Mouse (Mus musculus): Measurements from ENCODE around the gene Trappc2l. TPM values are rescaled to one million over a fixed set of nuclear protein-coding genes. Genes with fewer than 3 reads are reported as not detected.

The Trappc2l gene
- polyA plus RNA-seq, 1 experiment from 2014 or later = 41.4 TPM

DNA sequence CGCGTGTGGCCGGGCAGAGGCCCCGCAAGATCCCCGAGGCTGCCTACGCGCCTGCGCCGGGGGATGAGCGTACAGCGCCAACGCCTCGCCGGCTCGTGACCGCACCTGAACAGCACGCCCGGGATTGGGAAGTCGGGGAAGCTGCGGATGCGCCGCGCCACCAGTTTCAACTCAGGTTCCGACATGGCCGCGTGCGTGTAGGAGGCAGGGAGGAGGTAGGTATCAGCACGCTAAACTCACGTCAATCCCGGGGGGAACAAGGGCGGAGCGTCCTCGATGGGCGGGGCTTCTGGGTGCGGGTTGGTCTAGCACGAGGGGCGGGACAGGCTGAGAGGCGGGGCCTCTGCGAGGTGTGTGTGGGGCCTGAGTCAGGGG is 34.8 kb upstream of the Trappc2l start, which contains the start of gene Aprt:
Gene Aprt (minus strand): TSS at position 262 of the 375 bp plus-strand sequence.
- Histone ChIP-seq H3K4me3 (replicated peaks; ENCODE audit: low read length) (peak within 1 kb of the TSS; percentile 70), H3K9me3 (replicated peaks; ENCODE audit: control insufficient read depth, low read length) (no peaks in the 10 kb centered on the region), H3K4me2 (ENCODE audit: low read depth, low read length) (peak within 1 kb of the TSS; percentile 91), H3K27ac (ENCODE audit: low read length) (peak within 1 kb of the TSS; percentile 82), H3K36me3 (ENCODE audit: control insufficient read depth, insufficient read depth, low read length) (peaks cover 12% of the 10 kb centered on the region), H3K27me3 (ENCODE audit: control insufficient read depth, insufficient read depth, low read length) (no peaks in the 10 kb centered on the region), H3K9ac (ENCODE audit: low read length) (peak within 1 kb of the TSS; percentile 88), H3K4me1 (ENCODE audit: control insufficient read depth, insufficient read depth, low read length) (peaks cover 34% of the 10 kb centered on the region)
- peak; percentile 93 for ATAC-seq (ENCODE audit: insufficient read depth, low FRiP score)
- WGBS = under 1% methylated on average over 39 of the region's 39 CpGs

DNA sequence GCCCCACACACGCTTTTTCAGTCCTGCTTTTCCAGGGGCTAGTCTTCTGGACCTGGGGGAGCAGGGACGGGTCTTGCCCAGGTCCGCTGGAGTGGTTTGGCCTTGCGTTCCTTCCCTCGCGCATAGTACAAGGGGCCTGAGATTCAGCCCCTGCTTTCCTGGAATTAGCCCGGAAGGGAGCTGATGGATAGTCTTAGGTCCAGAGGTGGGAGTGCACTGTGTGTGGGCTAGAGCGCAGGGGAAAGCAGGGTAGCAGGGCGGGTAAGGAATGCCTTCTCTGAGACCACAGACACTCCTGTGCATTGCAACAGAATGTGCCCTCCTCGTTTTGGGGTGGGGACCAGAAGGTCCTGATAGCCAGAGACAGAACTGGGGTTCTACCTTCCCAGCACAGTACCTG is 34.3 kb upstream of the Trappc2l start:
- Histone ChIP-seq H3K27me3 (ENCODE audit: control insufficient read depth, insufficient read depth, low read length) (no peaks in the 10 kb centered on the region), H3K4me1 (ENCODE audit: control insufficient read depth, insufficient read depth, low read length) (peaks cover 34% of the 10 kb centered on the region), H3K4me2 (ENCODE audit: low read depth, low read length) (peak overlapping the region; percentile 91), H3K9me3 (replicated peaks; ENCODE audit: control insufficient read depth, low read length) (no peaks in the 10 kb centered on the region), H3K9ac (ENCODE audit: low read length) (peak overlapping the region; percentile 62), H3K27ac (ENCODE audit: low read length) (no peak overlapping the region; the same call in 1 of the 2 replicates), H3K36me3 (ENCODE audit: control insufficient read depth, insufficient read depth, low read length) (peaks cover 7% of the 10 kb centered on the region; the same call in 1 of the 2 replicates), H3K4me3 (replicated peaks; ENCODE audit: low read length) (peak overlapping the region; percentile 70)
- 19% methylated on average over 10 of the region's 10 CpGs for WGBS
- no peak for ATAC-seq (ENCODE audit: insufficient read depth, low FRiP score)

DNA sequence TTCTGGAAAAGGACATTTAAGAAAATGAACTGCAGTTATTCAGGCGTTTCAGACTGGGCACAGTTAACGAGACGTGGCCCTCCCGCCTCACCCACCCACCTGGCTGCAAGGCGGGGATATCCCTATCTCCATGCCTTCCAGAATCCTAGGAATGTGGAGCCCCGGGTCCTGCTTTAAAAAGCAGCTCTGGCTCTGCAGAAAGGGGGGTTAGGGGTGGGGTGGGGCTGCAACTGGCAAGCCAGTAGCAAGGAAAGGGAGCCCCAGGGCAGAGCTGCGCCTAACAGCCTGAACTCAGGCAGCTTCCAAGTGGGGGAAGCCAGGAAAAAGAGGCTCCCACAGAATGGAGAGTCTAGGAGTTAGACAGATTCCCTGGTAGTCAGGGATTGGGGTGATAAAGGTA is 32.2 kb upstream of the Trappc2l start:
- H3K27me3 ChIP-seq (ENCODE audit: control insufficient read depth, insufficient read depth, low read length) = no peaks in the 10 kb centered on the region
- no peaks in the 10 kb centered on the region for H3K36me3 ChIP-seq (ENCODE audit: control insufficient read depth, insufficient read depth, low read length)
- no peak overlapping the region for H3K27ac ChIP-seq (ENCODE audit: low read length)
- WGBS = 41% methylated on average over 7 of the region's 7 CpGs
- H3K4me1 ChIP-seq (ENCODE audit: control insufficient read depth, insufficient read depth, low read length) = peaks cover 34% of the 10 kb centered on the region
- peak overlapping the region; percentile 35 for H3K9ac ChIP-seq (ENCODE audit: low read length)
- H3K9me3 ChIP-seq (replicated peaks; ENCODE audit: control insufficient read depth, low read length) = no peaks in the 10 kb centered on the region
- H3K4me3 ChIP-seq (replicated peaks; ENCODE audit: low read length) = no peak overlapping the region
- H3K4me2 ChIP-seq (ENCODE audit: low read depth, low read length) = no peak overlapping the region
- no peak for ATAC-seq (ENCODE audit: insufficient read depth, low FRiP score)

DNA sequence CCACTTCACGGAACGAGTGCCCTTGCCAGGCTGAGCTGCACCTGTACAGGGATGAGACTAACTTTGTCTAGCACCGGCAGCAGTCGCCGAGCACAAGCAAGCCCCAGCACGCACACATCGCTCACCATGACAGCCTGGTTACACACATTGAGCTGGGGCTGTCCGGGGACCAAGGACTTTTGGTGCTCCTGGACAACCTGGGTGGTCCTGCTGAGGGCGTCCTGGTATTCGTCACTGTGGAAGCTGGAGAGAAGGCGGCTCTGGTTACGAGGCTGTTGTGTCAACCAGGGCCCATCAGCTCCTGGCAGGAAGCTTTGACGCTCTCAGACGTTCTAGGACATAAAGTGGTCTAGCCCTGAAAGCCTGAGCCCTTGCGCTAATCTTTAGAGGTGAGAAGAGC is 30.5 kb upstream of the Trappc2l start:
- 36% methylated on average over 15 of the region's 15 CpGs for WGBS
- Histone ChIP-seq H3K27ac (ENCODE audit: low read length) (no peak overlapping the region), H3K9me3 (replicated peaks; ENCODE audit: control insufficient read depth, low read length) (no peaks in the 10 kb centered on the region), H3K27me3 (ENCODE audit: control insufficient read depth, insufficient read depth, low read length) (no peaks in the 10 kb centered on the region), H3K4me3 (replicated peaks; ENCODE audit: low read length) (no peak overlapping the region), H3K4me1 (ENCODE audit: control insufficient read depth, insufficient read depth, low read length) (peaks cover 19% of the 10 kb centered on the region), H3K9ac (ENCODE audit: low read length) (no peak overlapping the region), H3K36me3 (ENCODE audit: control insufficient read depth, insufficient read depth, low read length) (no peaks in the 10 kb centered on the region), H3K4me2 (ENCODE audit: low read depth, low read length) (no peak overlapping the region)
- no peak for ATAC-seq (ENCODE audit: insufficient read depth, low FRiP score)

DNA sequence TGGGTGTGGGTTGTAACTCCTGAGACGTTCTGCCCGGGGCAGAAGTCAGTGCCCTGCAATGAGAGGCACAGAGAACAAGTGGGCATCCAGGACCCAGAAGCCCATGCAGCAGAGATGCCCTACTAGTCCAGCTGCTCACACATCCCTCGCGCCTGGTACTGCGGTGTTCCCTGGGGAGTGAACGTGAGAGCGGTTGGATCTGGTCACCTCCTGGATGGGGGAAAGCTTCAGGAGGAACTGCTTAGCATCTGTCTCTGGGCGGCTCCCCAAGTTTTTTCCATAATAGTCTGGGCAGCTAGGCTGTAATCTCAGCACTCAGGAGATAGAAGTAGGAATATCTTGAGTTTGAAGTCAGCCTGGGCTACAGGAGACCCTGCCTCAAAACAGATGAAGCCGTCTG is 26.5 kb upstream of the Trappc2l start:
- Histone ChIP-seq H3K27me3 (ENCODE audit: control insufficient read depth, insufficient read depth, low read length) (no peaks in the 10 kb centered on the region), H3K27ac (ENCODE audit: low read length) (peak overlapping the region; percentile 45; the same call in 1 of the 2 replicates), H3K4me1 (ENCODE audit: control insufficient read depth, insufficient read depth, low read length) (peaks cover under 1% of the 10 kb centered on the region; the same call in 1 of the 2 replicates), H3K9ac (ENCODE audit: low read length) (peak overlapping the region; percentile 33; the same call in 1 of the 2 replicates), H3K9me3 (replicated peaks; ENCODE audit: control insufficient read depth, low read length) (no peaks in the 10 kb centered on the region), H3K4me2 (ENCODE audit: low read depth, low read length) (no peak overlapping the region), H3K4me3 (replicated peaks; ENCODE audit: low read length) (no peak overlapping the region), H3K36me3 (ENCODE audit: control insufficient read depth, insufficient read depth, low read length) (no peaks in the 10 kb centered on the region)
- 80% methylated on average over 9 of the region's 9 CpGs for WGBS
- ATAC-seq (ENCODE audit: insufficient read depth, low FRiP score) = no peak

DNA sequence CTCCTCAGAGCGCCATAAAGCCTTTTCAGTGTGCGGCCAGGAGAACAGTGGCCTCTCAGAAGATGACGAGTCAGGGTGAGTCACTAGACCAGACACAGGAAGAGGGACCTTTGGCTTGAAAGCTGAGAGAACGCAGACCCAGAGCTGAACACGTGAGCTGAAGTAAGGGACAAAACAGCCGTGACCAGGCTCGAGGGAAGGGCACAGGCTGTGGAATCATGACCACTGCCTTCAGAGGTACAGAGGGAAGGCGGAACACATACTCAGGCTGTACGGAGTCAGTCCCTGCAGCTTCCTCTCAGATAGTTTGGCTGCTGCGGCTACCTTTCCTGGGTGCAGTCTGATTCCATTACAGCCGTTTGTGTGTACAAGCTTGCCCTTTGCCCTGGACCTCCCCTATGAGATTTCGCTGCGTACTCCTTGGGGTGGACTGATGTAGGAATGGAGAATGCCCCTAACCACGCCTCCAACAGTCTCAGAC is 26.0 kb upstream of the Trappc2l start:
- Histone ChIP-seq H3K9ac (ENCODE audit: low read length) (peak overlapping the region; percentile 33), H3K36me3 (ENCODE audit: control insufficient read depth, insufficient read depth, low read length) (no peaks in the 10 kb centered on the region), H3K27ac (ENCODE audit: low read length) (peak overlapping the region; percentile 45; the same call in 1 of the 2 replicates), H3K9me3 (replicated peaks; ENCODE audit: control insufficient read depth, low read length) (no peaks in the 10 kb centered on the region), H3K4me1 (ENCODE audit: control insufficient read depth, insufficient read depth, low read length) (no peaks in the 10 kb centered on the region; the same call in 1 of the 2 replicates), H3K27me3 (ENCODE audit: control insufficient read depth, insufficient read depth, low read length) (no peaks in the 10 kb centered on the region), H3K4me3 (replicated peaks; ENCODE audit: low read length) (no peak overlapping the region), H3K4me2 (ENCODE audit: low read depth, low read length) (no peak overlapping the region)
- 31% methylated on average over 14 of the region's 14 CpGs for WGBS
- ATAC-seq (ENCODE audit: insufficient read depth, low FRiP score) = peak; percentile 51; the same call in 1 of the 2 replicates

DNA sequence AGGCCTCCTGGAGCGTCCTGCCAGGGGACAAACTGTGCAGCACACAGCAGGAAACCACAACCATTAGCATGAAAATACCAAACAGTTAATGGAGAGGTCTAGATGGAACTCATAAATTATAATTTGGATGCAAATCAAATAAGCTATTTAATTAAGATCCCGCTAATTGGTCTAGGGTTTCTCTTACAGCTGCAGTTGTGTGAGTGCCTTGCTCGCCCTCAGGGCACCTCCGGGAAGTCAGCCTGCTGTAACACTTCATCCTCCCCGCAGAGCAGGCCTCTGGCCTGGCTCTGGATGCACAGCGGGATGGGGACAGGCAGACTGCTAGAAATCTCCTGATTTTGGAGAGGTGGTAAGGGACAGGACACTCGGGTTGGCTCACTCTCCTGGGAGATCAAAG is 25.3 kb upstream of the Trappc2l start:
- H3K4me2 ChIP-seq (ENCODE audit: low read depth, low read length) = no peak overlapping the region
- H3K4me1 ChIP-seq (ENCODE audit: control insufficient read depth, insufficient read depth, low read length) = no peaks in the 10 kb centered on the region; the same call in 1 of the 2 replicates
- WGBS = 71% methylated on average over 7 of the region's 7 CpGs
- H3K27ac ChIP-seq (ENCODE audit: low read length) = 0 out of 2 replicates have a peak overlapping the region, but pooled peaks have one; percentile 23
- H3K9me3 ChIP-seq (replicated peaks; ENCODE audit: control insufficient read depth, low read length) = no peaks in the 10 kb centered on the region
- no peaks in the 10 kb centered on the region for H3K36me3 ChIP-seq (ENCODE audit: control insufficient read depth, insufficient read depth, low read length)
- H3K4me3 ChIP-seq (replicated peaks; ENCODE audit: low read length) = no peak overlapping the region
- no peak overlapping the region for H3K9ac ChIP-seq (ENCODE audit: low read length)
- no peaks in the 10 kb centered on the region for H3K27me3 ChIP-seq (ENCODE audit: control insufficient read depth, insufficient read depth, low read length)
- ATAC-seq (ENCODE audit: insufficient read depth, low FRiP score) = no peak

DNA sequence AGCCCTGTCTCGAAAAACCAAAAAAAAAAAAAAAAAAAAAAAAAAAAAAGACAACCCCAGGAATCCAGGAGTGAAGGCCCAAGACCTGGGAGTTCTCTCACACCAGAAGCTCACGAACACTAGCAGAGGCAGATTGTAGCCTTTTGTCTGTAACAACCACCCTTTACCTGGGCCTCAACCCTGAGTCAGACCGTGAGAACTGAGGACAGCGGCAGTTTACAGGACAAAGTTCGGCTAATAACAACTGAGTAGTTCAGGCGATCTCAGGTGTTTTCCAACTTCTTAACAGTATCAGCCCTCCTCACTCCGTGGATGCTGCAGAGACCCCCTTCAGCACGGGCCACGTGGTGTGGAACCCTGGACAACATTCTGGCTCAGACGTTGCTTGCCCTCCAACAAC is 24.7 kb upstream of the Trappc2l start:
- H3K4me1 ChIP-seq (ENCODE audit: control insufficient read depth, insufficient read depth, low read length) = no peaks in the 10 kb centered on the region; the same call in 1 of the 2 replicates
- no peak overlapping the region for H3K27ac ChIP-seq (ENCODE audit: low read length)
- WGBS = 74% methylated on average over 10 of the region's 10 CpGs
- H3K4me3 ChIP-seq (replicated peaks; ENCODE audit: low read length) = no peak overlapping the region
- no peaks in the 10 kb centered on the region for H3K36me3 ChIP-seq (ENCODE audit: control insufficient read depth, insufficient read depth, low read length)
- no peak for ATAC-seq (ENCODE audit: insufficient read depth, low FRiP score)
- no peaks in the 10 kb centered on the region for H3K27me3 ChIP-seq (ENCODE audit: control insufficient read depth, insufficient read depth, low read length)
- no peaks in the 10 kb centered on the region for H3K9me3 ChIP-seq (replicated peaks; ENCODE audit: control insufficient read depth, low read length)
- H3K4me2 ChIP-seq (ENCODE audit: low read depth, low read length) = no peak overlapping the region
- no peak overlapping the region for H3K9ac ChIP-seq (ENCODE audit: low read length)

DNA sequence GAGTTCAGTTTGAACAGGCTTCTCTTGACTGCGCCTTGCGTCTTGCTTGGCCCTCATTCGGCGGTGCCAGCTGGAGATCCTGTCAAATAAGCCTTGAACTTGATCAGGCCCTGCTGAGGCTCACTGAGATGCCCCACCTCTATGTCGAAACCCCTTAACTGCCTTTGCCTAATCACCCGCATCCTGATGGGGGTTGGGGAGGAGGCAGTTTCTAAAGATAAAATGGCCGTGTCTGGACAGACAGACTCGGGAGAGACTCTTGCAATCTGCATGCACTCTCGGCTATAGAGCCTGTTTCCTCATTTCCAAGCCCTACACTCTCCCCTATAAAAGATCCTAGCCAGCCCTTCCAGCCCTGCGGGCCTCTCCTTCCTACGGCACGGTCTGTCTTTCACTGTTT is 18.2 kb upstream of the Trappc2l start:
- Histone ChIP-seq H3K4me2 (ENCODE audit: low read depth, low read length) (no peak overlapping the region), H3K4me3 (replicated peaks; ENCODE audit: low read length) (no peak overlapping the region), H3K27ac (ENCODE audit: low read length) (no peak overlapping the region), H3K9ac (ENCODE audit: low read length) (no peak overlapping the region), H3K36me3 (ENCODE audit: control insufficient read depth, insufficient read depth, low read length) (no peaks in the 10 kb centered on the region), H3K27me3 (ENCODE audit: control insufficient read depth, insufficient read depth, low read length) (no peaks in the 10 kb centered on the region), H3K4me1 (ENCODE audit: control insufficient read depth, insufficient read depth, low read length) (no peaks in the 10 kb centered on the region), H3K9me3 (replicated peaks; ENCODE audit: control insufficient read depth, low read length) (no peaks in the 10 kb centered on the region)
- ATAC-seq (ENCODE audit: insufficient read depth, low FRiP score) = no peak
- 66% methylated on average over 12 of the region's 12 CpGs for WGBS

Data from stomach, embryonic 16.5 days (tissue).